Mouse (Mus musculus): ENCODE measurements around the gene Ctnna3. TPM values are rescaled to one million over a fixed set of nuclear protein-coding genes. Genes with fewer than 3 reads are reported as not detected.
A peak's percentile ranks its signal among the peaks of the same experiment; 100 is the strongest.

The Ctnna3 gene
- total and polyA plus RNA-seq, 2 experiments from 2014 or later = 1.0 to 2.1 TPM

DNA sequence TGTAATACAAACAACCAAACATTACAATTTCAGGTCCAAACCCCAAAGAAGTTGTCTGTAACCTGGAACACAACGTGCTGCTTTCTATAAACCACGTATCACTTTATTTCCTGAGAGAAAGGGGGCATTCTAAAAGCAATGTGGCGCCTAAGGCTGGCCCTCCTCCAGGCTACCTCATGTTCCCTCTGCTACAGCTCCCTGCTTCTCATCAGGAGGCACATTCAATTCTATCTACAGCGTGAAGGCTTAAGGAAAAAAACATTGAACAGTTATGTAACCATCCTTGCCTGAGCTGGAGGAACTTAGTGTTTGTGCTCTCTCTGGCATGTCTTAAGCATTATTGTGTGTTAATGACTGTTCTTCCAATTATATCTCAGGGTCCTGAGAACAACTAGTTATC lies 517.4 kb downstream of the Ctnna3 start:
- Histone ChIP-seq H3K9ac (replicated peaks; ENCODE audit: low read length) (no peak overlapping the region), H3K27me3 (ENCODE audit: insufficient read depth, low read length) (no peaks in the 10 kb centered on the region), H3K36me3 (ENCODE audit: insufficient read depth, low read length) (no peaks in the 10 kb centered on the region), H3K9me3 (ENCODE audit: low read length) (no peaks in the 10 kb centered on the region), H3K4me2 (ENCODE audit: low read depth, low read length) (no peak overlapping the region), H3K4me3 (ENCODE audit: low read length) (no peak overlapping the region), H3K4me1 (ENCODE audit: insufficient read depth, low read length) (no peaks in the 10 kb centered on the region), H3K27ac (no peak overlapping the region)
- TF ChIP-seq CTCF (IDR thresholded peaks at IDR 0.05; ENCODE audit: low read depth) = no peak
- no peak for DNase-seq (ENCODE audit: low spot score)
- WGBS = 48% methylated on average over 4 of the region's 4 CpGs
- no peak for ATAC-seq

DNA sequence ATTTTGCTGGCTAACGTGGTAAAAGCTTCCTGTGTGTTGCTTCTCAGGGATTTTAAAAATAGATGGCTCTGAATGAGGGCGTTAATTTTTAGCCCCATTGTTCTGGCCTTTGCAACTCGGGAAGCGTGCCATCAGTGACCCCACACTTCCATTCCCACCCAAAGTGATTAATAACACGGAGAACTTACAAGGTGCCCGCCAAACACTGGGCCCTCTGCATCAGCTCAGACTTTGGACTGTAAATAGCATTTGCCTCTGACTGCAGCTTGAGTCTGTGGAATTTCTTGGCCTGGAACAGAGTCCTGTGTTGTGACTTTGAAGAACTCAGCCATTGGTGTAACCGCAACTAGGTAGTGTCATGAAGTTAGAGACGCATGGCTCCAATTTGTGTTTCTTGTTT lies 521.0 kb downstream of the Ctnna3 start:
- ATAC-seq (no peak), DNase-seq (ENCODE audit: low spot score) (no peak)
- Histone ChIP-seq H3K36me3 (ENCODE audit: insufficient read depth, low read length) (no peaks in the 10 kb centered on the region), H3K9ac (replicated peaks; ENCODE audit: low read length) (no peak overlapping the region), H3K27me3 (ENCODE audit: insufficient read depth, low read length) (no peaks in the 10 kb centered on the region), H3K4me3 (ENCODE audit: low read length) (no peak overlapping the region), H3K9me3 (ENCODE audit: low read length) (no peaks in the 10 kb centered on the region), H3K4me2 (ENCODE audit: low read depth, low read length) (no peak overlapping the region), H3K27ac (no peak overlapping the region), H3K4me1 (ENCODE audit: insufficient read depth, low read length) (no peaks in the 10 kb centered on the region)
- no peak for TF ChIP-seq CTCF (IDR thresholded peaks at IDR 0.05; ENCODE audit: low read depth)
- 50% methylated on average over 8 of the region's 8 CpGs for WGBS

DNA sequence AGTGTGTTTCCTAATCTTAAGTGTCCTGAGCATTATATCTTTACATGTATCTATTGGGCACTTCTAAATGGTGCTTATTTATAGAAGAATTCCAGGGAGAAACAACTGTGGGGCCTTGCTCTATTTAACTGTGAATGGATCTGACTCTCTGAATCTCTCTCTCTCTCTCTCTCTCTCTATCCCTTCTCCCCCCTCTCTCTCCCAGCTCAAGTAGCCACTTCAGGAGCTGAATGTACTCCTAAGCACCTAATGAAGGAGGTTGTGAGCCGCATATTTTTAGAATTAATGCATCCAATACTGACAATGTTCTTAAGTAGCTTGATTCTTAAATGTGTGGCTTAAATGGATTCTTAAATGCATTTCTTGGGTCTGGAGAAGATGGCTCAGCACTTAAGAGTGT lies 521.6 kb downstream of the Ctnna3 start:
- no peak for DNase-seq (ENCODE audit: low spot score)
- no peak for TF ChIP-seq CTCF (IDR thresholded peaks at IDR 0.05; ENCODE audit: low read depth)
- no peak for ATAC-seq
- Histone ChIP-seq H3K9me3 (ENCODE audit: low read length) (no peaks in the 10 kb centered on the region), H3K36me3 (ENCODE audit: insufficient read depth, low read length) (no peaks in the 10 kb centered on the region), H3K27ac (no peak overlapping the region), H3K9ac (replicated peaks; ENCODE audit: low read length) (no peak overlapping the region), H3K4me2 (ENCODE audit: low read depth, low read length) (no peak overlapping the region), H3K4me1 (ENCODE audit: insufficient read depth, low read length) (no peaks in the 10 kb centered on the region), H3K27me3 (ENCODE audit: insufficient read depth, low read length) (no peaks in the 10 kb centered on the region), H3K4me3 (ENCODE audit: low read length) (no peak overlapping the region)
- WGBS = 90% methylated on average over 1 of the region's 1 CpGs

DNA sequence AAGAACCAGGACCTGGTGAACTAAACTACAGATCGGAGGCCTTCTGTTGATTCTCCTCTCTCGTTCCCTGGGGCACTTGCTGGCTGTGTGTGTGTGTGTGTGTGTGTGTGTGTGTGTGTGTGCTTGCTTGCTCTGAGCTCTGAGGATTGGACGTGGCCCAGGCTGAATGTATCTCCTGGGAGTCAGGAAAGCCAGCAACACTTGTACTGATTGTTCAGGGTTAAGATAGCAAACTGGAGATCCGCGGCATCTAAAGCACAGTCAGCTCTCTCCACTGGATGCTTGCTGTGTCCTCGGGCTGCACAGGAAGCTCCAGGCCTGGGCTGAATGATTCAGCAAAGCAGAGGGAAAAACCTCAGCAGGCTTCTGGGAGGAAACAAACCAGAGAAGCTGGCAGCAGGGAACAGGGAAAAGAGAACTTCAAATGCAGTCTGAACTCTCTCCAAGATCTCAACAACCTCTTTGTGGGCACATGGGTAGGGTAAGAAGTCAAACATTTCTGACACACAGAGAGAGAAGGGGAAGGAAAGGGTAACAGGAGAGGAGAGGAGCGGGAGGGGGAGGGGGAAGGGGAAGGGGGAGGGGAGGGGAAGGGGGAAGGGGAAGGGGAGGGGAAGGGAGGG lies 524.5 kb downstream of the Ctnna3 start:
- WGBS = 7% methylated on average over 6 of the region's 7 CpGs
- Histone ChIP-seq H3K27me3 (ENCODE audit: insufficient read depth, low read length) (no peaks in the 10 kb centered on the region), H3K9ac (replicated peaks; ENCODE audit: low read length) (no peak overlapping the region), H3K4me2 (ENCODE audit: low read depth, low read length) (no peak overlapping the region), H3K36me3 (ENCODE audit: insufficient read depth, low read length) (no peaks in the 10 kb centered on the region), H3K9me3 (ENCODE audit: low read length) (no peaks in the 10 kb centered on the region), H3K4me1 (ENCODE audit: insufficient read depth, low read length) (no peaks in the 10 kb centered on the region), H3K27ac (peak overlapping the region; percentile 20; the same call in 1 of the 2 replicates), H3K4me3 (ENCODE audit: low read length) (no peak overlapping the region)
- no peak for TF ChIP-seq CTCF (IDR thresholded peaks at IDR 0.05; ENCODE audit: low read depth)
- ATAC-seq (peak; percentile 66; the same call in 1 of the 2 replicates), DNase-seq (ENCODE audit: low spot score) (peak; percentile 56)

DNA sequence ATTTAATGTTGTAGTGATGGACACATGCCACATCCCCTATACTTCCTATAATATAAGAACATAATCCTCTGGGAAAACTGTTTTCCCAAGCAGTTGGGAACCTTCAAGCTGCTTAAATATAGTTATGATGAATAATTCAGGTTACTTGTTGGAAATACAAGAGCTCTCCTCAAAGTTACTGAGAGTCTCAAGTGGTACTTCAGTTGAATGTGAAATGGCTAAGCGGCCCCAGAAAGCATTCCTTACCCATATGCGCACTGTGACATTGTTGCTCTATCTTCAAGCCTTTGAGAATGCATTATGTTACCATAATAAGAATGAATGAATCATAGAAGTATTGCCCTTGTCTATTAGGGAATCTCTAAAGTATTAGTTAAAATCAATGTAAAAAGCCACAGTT lies 542.4 kb downstream of the Ctnna3 start:
- no peak overlapping the region for H3K9ac ChIP-seq (replicated peaks; ENCODE audit: low read length)
- no peak overlapping the region for H3K4me2 ChIP-seq (ENCODE audit: low read depth, low read length)
- no peaks in the 10 kb centered on the region for H3K36me3 ChIP-seq (ENCODE audit: insufficient read depth, low read length)
- no peak for DNase-seq (ENCODE audit: low spot score)
- no peak overlapping the region for H3K27ac ChIP-seq
- H3K9me3 ChIP-seq (ENCODE audit: low read length) = no peaks in the 10 kb centered on the region
- H3K27me3 ChIP-seq (ENCODE audit: insufficient read depth, low read length) = no peaks in the 10 kb centered on the region
- TF ChIP-seq CTCF (IDR thresholded peaks at IDR 0.05; ENCODE audit: low read depth) = no peak
- no peaks in the 10 kb centered on the region; the same call in 1 of the 2 replicates for H3K4me1 ChIP-seq (ENCODE audit: insufficient read depth, low read length)
- no peak overlapping the region for H3K4me3 ChIP-seq (ENCODE audit: low read length)
- 99% methylated on average over 2 of the region's 2 CpGs for WGBS
- no peak for ATAC-seq

DNA sequence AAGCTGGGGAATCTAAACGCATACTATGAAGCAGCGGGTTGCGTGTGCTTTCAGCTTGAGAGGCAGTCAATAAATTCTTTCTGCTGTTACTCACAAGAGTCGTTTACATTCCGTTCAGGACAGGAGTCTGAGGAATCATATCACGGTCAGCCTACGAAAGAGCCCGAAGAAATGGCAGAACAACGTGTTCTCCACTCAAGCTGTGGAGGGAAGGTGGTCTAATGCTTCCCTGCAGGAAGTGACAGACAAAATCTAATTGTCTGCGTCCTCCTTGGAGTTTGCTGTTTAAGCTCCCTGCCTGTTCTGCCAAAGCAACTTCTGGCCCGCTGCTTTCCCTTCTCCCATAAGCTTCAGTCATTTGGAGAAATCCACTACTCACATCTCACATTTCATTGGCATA lies 548.2 kb downstream of the Ctnna3 start:
- TF ChIP-seq CTCF (IDR thresholded peaks at IDR 0.05; ENCODE audit: low read depth) = no peak
- Histone ChIP-seq H3K4me1 (ENCODE audit: insufficient read depth, low read length) (peaks cover 6% of the 10 kb centered on the region; the same call in 1 of the 2 replicates), H3K4me2 (ENCODE audit: low read depth, low read length) (peak overlapping the region; percentile 62), H3K27ac (peak overlapping the region; percentile 67), H3K9me3 (ENCODE audit: low read length) (no peaks in the 10 kb centered on the region), H3K4me3 (ENCODE audit: low read length) (peak overlapping the region; percentile 26), H3K9ac (replicated peaks; ENCODE audit: low read length) (peak overlapping the region; percentile 28; the same call in 1 of the 2 replicates), H3K36me3 (ENCODE audit: insufficient read depth, low read length) (no peaks in the 10 kb centered on the region), H3K27me3 (ENCODE audit: insufficient read depth, low read length) (no peaks in the 10 kb centered on the region)
- 6% methylated on average over 11 of the region's 11 CpGs for WGBS
- peak; percentile 67 for ATAC-seq
- peak; percentile 38 for DNase-seq (ENCODE audit: low spot score)

DNA sequence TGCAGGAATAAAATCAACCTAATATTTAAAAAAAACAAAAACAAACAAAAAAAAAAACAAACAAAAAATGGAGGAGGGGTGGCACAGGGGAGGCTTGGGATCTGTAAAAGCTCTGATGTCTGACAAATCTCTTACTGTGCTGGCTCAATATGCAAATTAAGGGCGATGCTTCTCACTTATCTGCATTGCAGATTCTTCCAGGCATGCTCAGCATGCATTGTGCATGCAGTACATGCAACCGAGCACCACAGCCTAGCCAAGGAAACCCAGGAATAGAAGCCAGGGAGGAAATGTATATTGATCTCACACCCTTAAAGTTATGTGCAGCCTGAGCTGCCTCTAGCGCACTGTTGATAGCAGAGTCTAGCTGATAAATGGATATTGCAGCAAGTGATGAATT lies 548.6 kb downstream of the Ctnna3 start:
- 15% methylated on average over 3 of the region's 3 CpGs for WGBS
- no peaks in the 10 kb centered on the region for H3K27me3 ChIP-seq (ENCODE audit: insufficient read depth, low read length)

More for the DNA sequence above, 548.6 kb downstream of the Ctnna3 start:
- Histone ChIP-seq H3K4me1 (ENCODE audit: insufficient read depth, low read length) (peaks cover 6% of the 10 kb centered on the region; the same call in 1 of the 2 replicates), H3K4me2 (ENCODE audit: low read depth, low read length) (peak overlapping the region; percentile 62), H3K9ac (replicated peaks; ENCODE audit: low read length) (no peak overlapping the region; the same call in 1 of the 2 replicates), H3K9me3 (ENCODE audit: low read length) (no peaks in the 10 kb centered on the region), H3K36me3 (ENCODE audit: insufficient read depth, low read length) (no peaks in the 10 kb centered on the region), H3K27ac (peak overlapping the region; percentile 67; the same call in 1 of the 2 replicates), H3K4me3 (ENCODE audit: low read length) (peak overlapping the region; percentile 26; the same call in 1 of the 2 replicates)
- ATAC-seq (peak; percentile 86), DNase-seq (ENCODE audit: low spot score) (peak; percentile 62)
- no peak for TF ChIP-seq CTCF (IDR thresholded peaks at IDR 0.05; ENCODE audit: low read depth)

All from hindbrain, postnatal 0 days (tissue).